Mouse (Mus musculus): ENCODE data around the gene Cnksr3. TPM values are rescaled to one million over a fixed set of nuclear protein-coding genes. Genes with fewer than 3 reads are reported as not detected.

Gene Cnksr3
- polyA plus RNA-seq, 1 experiment from 2014 or later = 2.0 TPM

GRCm38 (mm10) chr10:7200665-7201064, 11.4 kb downstream of the Cnksr3 start:
- H3K27me3 ChIP-seq (replicated peaks; ENCODE audit: control insufficient read depth, insufficient read depth, low read length) = no peaks in the 10 kb centered on the region
- WGBS = 76% methylated on average over 7 of the region's 7 CpGs
- 0 out of 2 replicates have a peak, but pooled peaks have one; percentile 24 for ATAC-seq
- peaks cover 5% of the 10 kb centered on the region; the same call in 1 of the 2 replicates for H3K4me1 ChIP-seq (replicated peaks; ENCODE audit: control insufficient read depth, insufficient read depth, low read length)
- no peaks in the 10 kb centered on the region for H3K9me3 ChIP-seq (ENCODE audit: control insufficient read depth, low read length)
- H3K4me3 ChIP-seq (replicated peaks; ENCODE audit: low read length) = no peak overlapping the region
- H3K27ac ChIP-seq (ENCODE audit: low read length) = no peak overlapping the region
- H3K9ac ChIP-seq (replicated peaks; ENCODE audit: low read depth, low read length) = no peak overlapping the region
- H3K4me2 ChIP-seq (ENCODE audit: low read length) = no peak overlapping the region
- H3K36me3 ChIP-seq (ENCODE audit: control insufficient read depth, insufficient read depth) = no peaks in the 10 kb centered on the region

- peaks cover 5% of the 10 kb centered on the region; the same call in 1 of the 2 replicates for H3K4me1 ChIP-seq (replicated peaks; ENCODE audit: control insufficient read depth, insufficient read depth, low read length)
- no peak for ATAC-seq
- no peak overlapping the region for H3K4me2 ChIP-seq (ENCODE audit: low read length)
- no peak overlapping the region for H3K27ac ChIP-seq (ENCODE audit: low read length)
- H3K36me3 ChIP-seq (ENCODE audit: control insufficient read depth, insufficient read depth) = no peaks in the 10 kb centered on the region
- no peak overlapping the region for H3K4me3 ChIP-seq (replicated peaks; ENCODE audit: low read length)
- no peaks in the 10 kb centered on the region for H3K27me3 ChIP-seq (replicated peaks; ENCODE audit: control insufficient read depth, insufficient read depth, low read length)
- no peaks in the 10 kb centered on the region for H3K9me3 ChIP-seq (ENCODE audit: control insufficient read depth, low read length)
- no peak overlapping the region for H3K9ac ChIP-seq (replicated peaks; ENCODE audit: low read depth, low read length)
Observed at GRCm38 (mm10) chr10:7198201-7198600, 13.8 kb downstream of the Cnksr3 start.

- Histone ChIP-seq H3K9me3 (ENCODE audit: control insufficient read depth, low read length) (no peaks in the 10 kb centered on the region), H3K4me3 (replicated peaks; ENCODE audit: low read length) (no peak overlapping the region), H3K27ac (ENCODE audit: low read length) (no peak overlapping the region), H3K36me3 (ENCODE audit: control insufficient read depth, insufficient read depth) (no peaks in the 10 kb centered on the region), H3K4me2 (ENCODE audit: low read length) (no peak overlapping the region), H3K27me3 (replicated peaks; ENCODE audit: control insufficient read depth, insufficient read depth, low read length) (no peaks in the 10 kb centered on the region), H3K4me1 (replicated peaks; ENCODE audit: control insufficient read depth, insufficient read depth, low read length) (peaks cover 5% of the 10 kb centered on the region; the same call in 1 of the 2 replicates), H3K9ac (replicated peaks; ENCODE audit: low read depth, low read length) (no peak overlapping the region)
- no peak for ATAC-seq
- WGBS = 86% methylated on average over 6 of the region's 6 CpGs
Observed at GRCm38 (mm10) chr10:7197733-7198132, 14.3 kb downstream of the Cnksr3 start.

GRCm38 (mm10) chr10:7196668-7197400, 15.2 kb downstream of the Cnksr3 start:
- Histone ChIP-seq H3K9me3 (ENCODE audit: control insufficient read depth, low read length) (no peaks in the 10 kb centered on the region), H3K4me2 (ENCODE audit: low read length) (no peak overlapping the region), H3K4me1 (replicated peaks; ENCODE audit: control insufficient read depth, insufficient read depth, low read length) (peaks cover 5% of the 10 kb centered on the region; the same call in 1 of the 2 replicates), H3K9ac (replicated peaks; ENCODE audit: low read depth, low read length) (no peak overlapping the region), H3K27me3 (replicated peaks; ENCODE audit: control insufficient read depth, insufficient read depth, low read length) (no peaks in the 10 kb centered on the region), H3K4me3 (replicated peaks; ENCODE audit: low read length) (no peak overlapping the region), H3K36me3 (ENCODE audit: control insufficient read depth, insufficient read depth) (no peaks in the 10 kb centered on the region), H3K27ac (ENCODE audit: low read length) (no peak overlapping the region)
- WGBS = 67% methylated on average over 8 of the region's 8 CpGs
- ATAC-seq = peak; percentile 54

GRCm38 (mm10) chr10:7195927-7196326, 16.1 kb downstream of the Cnksr3 start:
- Histone ChIP-seq H3K36me3 (ENCODE audit: control insufficient read depth, insufficient read depth) (no peaks in the 10 kb centered on the region), H3K9ac (replicated peaks; ENCODE audit: low read depth, low read length) (no peak overlapping the region), H3K27me3 (replicated peaks; ENCODE audit: control insufficient read depth, insufficient read depth, low read length) (no peaks in the 10 kb centered on the region), H3K4me3 (replicated peaks; ENCODE audit: low read length) (no peak overlapping the region), H3K4me1 (replicated peaks; ENCODE audit: control insufficient read depth, insufficient read depth, low read length) (peaks cover 5% of the 10 kb centered on the region; the same call in 1 of the 2 replicates), H3K27ac (ENCODE audit: low read length) (no peak overlapping the region), H3K9me3 (ENCODE audit: control insufficient read depth, low read length) (no peaks in the 10 kb centered on the region), H3K4me2 (ENCODE audit: low read length) (no peak overlapping the region)
- WGBS = 87% methylated on average over 6 of the region's 6 CpGs
- ATAC-seq = no peak

GRCm38 (mm10) chr10:7191721-7192413, 20.2 kb downstream of the Cnksr3 start:
- WGBS = 95% methylated on average over 9 of the region's 9 CpGs
- no peak overlapping the region for H3K27ac ChIP-seq (ENCODE audit: low read length)

GRCm38 (mm10) chr10:7189194-7189593, 22.8 kb downstream of the Cnksr3 start:
- 83% methylated on average over 6 of the region's 6 CpGs for WGBS
- H3K27ac ChIP-seq (ENCODE audit: low read length) = no peak overlapping the region
- no peak overlapping the region for H3K9ac ChIP-seq (replicated peaks; ENCODE audit: low read depth, low read length)
- no peak overlapping the region for H3K4me2 ChIP-seq (ENCODE audit: low read length)
- H3K4me3 ChIP-seq (replicated peaks; ENCODE audit: low read length) = no peak overlapping the region
- H3K4me1 ChIP-seq (replicated peaks; ENCODE audit: control insufficient read depth, insufficient read depth, low read length) = no peaks in the 10 kb centered on the region
- no peaks in the 10 kb centered on the region for H3K27me3 ChIP-seq (replicated peaks; ENCODE audit: control insufficient read depth, insufficient read depth, low read length)
- no peaks in the 10 kb centered on the region for H3K36me3 ChIP-seq (ENCODE audit: control insufficient read depth, insufficient read depth)
- no peaks in the 10 kb centered on the region for H3K9me3 ChIP-seq (ENCODE audit: control insufficient read depth, low read length)
- no peak for ATAC-seq

More at GRCm38 (mm10) chr10:7191721-7192413, 20.2 kb downstream of the Cnksr3 start:
- H3K4me3 ChIP-seq (replicated peaks; ENCODE audit: low read length) = no peak overlapping the region
- no peak for ATAC-seq
- H3K27me3 ChIP-seq (replicated peaks; ENCODE audit: control insufficient read depth, insufficient read depth, low read length) = no peaks in the 10 kb centered on the region
- no peaks in the 10 kb centered on the region for H3K9me3 ChIP-seq (ENCODE audit: control insufficient read depth, low read length)
- no peaks in the 10 kb centered on the region for H3K36me3 ChIP-seq (ENCODE audit: control insufficient read depth, insufficient read depth)
- no peak overlapping the region for H3K4me2 ChIP-seq (ENCODE audit: low read length)
- no peak overlapping the region for H3K9ac ChIP-seq (replicated peaks; ENCODE audit: low read depth, low read length)
- peaks cover 4% of the 10 kb centered on the region; the same call in 1 of the 2 replicates for H3K4me1 ChIP-seq (replicated peaks; ENCODE audit: control insufficient read depth, insufficient read depth, low read length)

GRCm38 (mm10) chr10:7187881-7188280, 24.2 kb downstream of the Cnksr3 start:
- Histone ChIP-seq H3K9me3 (ENCODE audit: control insufficient read depth, low read length) (no peaks in the 10 kb centered on the region), H3K9ac (replicated peaks; ENCODE audit: low read depth, low read length) (no peak overlapping the region), H3K27ac (ENCODE audit: low read length) (no peak overlapping the region), H3K4me3 (replicated peaks; ENCODE audit: low read length) (no peak overlapping the region), H3K4me1 (replicated peaks; ENCODE audit: control insufficient read depth, insufficient read depth, low read length) (no peaks in the 10 kb centered on the region), H3K36me3 (ENCODE audit: control insufficient read depth, insufficient read depth) (no peaks in the 10 kb centered on the region), H3K4me2 (ENCODE audit: low read length) (no peak overlapping the region), H3K27me3 (replicated peaks; ENCODE audit: control insufficient read depth, insufficient read depth, low read length) (no peaks in the 10 kb centered on the region)
- ATAC-seq = no peak
- 73% methylated on average over 7 of the region's 7 CpGs for WGBS

GRCm38 (mm10) chr10:7186992-7187391, 25.0 kb downstream of the Cnksr3 start:
- H3K9ac ChIP-seq (replicated peaks; ENCODE audit: low read depth, low read length) = no peak overlapping the region
- H3K4me2 ChIP-seq (ENCODE audit: low read length) = no peak overlapping the region
- ATAC-seq = no peak
- 92% methylated on average over 5 of the region's 5 CpGs for WGBS
- H3K9me3 ChIP-seq (ENCODE audit: control insufficient read depth, low read length) = no peaks in the 10 kb centered on the region
- no peak overlapping the region for H3K4me3 ChIP-seq (replicated peaks; ENCODE audit: low read length)
- no peaks in the 10 kb centered on the region for H3K27me3 ChIP-seq (replicated peaks; ENCODE audit: control insufficient read depth, insufficient read depth, low read length)
- no peak overlapping the region for H3K27ac ChIP-seq (ENCODE audit: low read length)
- no peaks in the 10 kb centered on the region for H3K4me1 ChIP-seq (replicated peaks; ENCODE audit: control insufficient read depth, insufficient read depth, low read length)
- no peaks in the 10 kb centered on the region for H3K36me3 ChIP-seq (ENCODE audit: control insufficient read depth, insufficient read depth)
